Mouse (Mus musculus): ENCODE data around the gene Capns1. TPM values are rescaled to one million over a fixed set of nuclear protein-coding genes. Genes with fewer than 3 reads are reported as not detected.
A peak's percentile ranks its signal among the peaks of the same experiment; 100 is the strongest.
"Not testable (repeated sequence)": the region's sequence is repeated elsewhere in the genome, so short reads cannot be mapped to it uniquely, and the experiment has no call there.

Gene Capns1
- total RNA-seq (2021) = 100 to 1,000 TPM; 314 to 330 TPM
- long read RNA-seq, experiment 1, transcript Capns1-203 (11 exons, 1,429 nt) = major isoform, 32 of 52 reads
- long read RNA-seq, experiment 1, partial matches to known transcripts = 13 of 52 reads
- long read RNA-seq, experiment 1, other reads (novel, unspliced or antisense) = 2 of 52 reads
- long read RNA-seq, experiment 2, transcript Capns1-203 (11 exons, 1,429 nt) = major isoform, 26 of 44 reads
- long read RNA-seq, experiment 2, partial matches to known transcripts = 15 of 44 reads
- long read RNA-seq, experiment 2, other reads (novel, unspliced or antisense) = 0 of 44 reads

DNA sequence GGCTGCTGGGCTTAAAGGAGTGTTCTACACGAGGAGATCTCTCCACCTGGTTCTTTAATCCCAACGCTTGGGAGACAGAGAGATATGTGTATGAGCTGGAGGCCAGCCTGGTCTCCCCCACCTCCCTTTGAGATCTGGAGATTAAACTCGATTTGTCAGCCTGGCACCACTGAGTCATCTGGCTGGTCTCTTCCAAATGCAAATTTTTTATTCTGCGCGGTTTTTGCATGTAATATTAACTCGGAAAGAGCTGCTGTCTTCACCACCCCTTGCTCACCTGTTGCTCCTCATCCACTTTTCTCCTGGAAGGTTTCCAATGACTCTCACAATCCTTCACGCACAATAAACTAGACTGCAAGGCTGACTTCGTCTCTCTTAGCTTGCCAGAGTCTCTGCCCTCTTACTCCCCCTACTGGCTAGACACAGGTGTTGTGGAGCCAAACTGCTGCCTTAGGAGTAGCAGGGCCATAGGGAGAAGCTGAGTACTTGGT lies at the start of gene Capns1:
TSS of gene Capns1 (minus strand) at position 331 of the 491 bp plus-strand sequence.
- DNase-seq = no peak

DNA sequence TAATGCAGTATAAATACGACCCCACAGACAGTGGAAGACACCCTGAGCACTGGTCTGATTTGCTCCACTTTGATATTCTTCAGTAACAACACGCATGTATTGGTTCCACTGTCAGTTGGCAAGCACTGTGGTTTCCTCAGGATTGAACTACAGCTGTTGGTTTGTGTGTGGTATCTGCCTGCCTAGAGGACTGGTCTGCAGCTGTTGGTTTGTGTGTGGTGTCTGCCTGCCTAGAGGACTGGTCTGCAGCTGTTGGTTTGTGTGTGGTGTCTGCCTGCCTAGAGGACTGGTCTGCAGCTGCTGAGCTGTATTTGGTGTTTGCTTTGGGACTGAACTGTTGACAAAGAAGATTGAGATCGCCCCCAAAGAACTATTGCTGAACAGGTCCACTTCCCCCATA lies 38.8 kb upstream of the Capns1 start:
- not testable (repeated sequence) for DNase-seq

DNA sequence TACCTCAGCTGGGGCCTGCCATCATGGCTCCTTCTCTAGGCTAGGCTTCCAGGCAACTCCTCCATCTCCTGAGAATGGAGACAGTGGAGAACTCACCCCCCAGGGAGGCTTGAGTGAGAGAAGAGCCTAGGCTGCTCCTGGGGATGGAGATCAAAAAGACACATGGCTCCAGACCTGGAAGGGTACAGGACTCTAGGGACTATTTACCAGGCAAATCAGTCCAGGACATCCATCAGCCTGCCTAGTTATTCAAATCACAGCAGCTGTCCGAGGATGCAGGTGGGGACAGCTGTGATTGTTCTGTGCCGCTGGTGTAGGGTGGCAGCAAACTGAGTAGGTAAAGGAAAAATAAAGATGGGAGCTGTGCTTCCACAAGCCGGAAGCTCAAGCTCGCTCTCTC lies 37.0 kb upstream of the Capns1 start, which contains the start of gene Ovol3:
TSS of gene Ovol3 (minus strand) at position 101 of the 400 bp plus-strand sequence.
- no peak for DNase-seq

DNA sequence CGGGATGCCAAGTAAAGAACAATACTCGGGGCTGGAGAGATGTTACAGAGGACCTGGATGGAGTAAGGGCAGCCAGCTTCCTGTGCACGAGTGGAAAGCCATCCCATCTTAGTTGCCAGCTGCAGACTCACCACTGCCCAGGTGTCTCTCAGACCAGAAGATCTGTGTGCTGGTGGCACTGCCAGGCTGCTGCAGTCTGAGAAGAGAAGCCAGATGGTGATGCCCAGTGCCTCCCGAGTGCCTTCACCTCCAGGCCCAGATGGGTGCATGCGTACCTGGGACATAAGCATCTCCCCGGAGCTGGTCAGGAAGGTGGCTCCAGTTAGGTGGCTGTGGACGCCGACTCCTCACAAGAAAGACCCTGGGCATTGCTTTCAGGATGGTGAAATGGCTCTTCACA lies 36.5 kb upstream of the Capns1 start:
- DNase-seq = no peak

DNA sequence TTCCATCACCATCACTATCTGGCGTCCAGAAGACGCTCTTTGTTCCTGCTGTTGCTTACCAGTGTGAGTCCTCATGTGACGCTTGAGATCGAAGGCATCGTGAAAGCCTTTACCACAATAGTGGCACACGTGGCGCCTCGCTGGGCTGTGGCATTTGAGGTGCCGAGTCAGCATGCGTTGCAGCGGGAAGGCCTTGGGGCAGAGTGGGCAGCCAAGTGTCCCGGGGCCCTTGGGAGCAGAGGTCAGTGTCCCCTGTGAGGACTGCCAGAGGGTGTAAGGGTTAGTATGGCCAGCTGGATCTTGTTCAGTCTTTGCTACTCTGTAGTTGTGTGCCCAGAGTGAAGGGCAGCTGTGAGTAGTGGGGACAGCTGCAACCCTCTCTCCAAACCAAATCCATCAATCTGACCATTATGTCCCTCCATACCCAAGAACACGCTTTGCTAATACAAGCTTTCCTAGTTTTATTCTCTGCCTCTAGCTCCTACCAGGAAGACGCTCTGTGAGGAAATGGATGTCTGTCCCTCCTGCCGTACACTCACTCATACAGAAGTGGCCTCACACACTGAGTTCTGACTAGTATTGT lies 35.8 kb upstream of the Capns1 start:
- DNase-seq = no peak

DNA sequence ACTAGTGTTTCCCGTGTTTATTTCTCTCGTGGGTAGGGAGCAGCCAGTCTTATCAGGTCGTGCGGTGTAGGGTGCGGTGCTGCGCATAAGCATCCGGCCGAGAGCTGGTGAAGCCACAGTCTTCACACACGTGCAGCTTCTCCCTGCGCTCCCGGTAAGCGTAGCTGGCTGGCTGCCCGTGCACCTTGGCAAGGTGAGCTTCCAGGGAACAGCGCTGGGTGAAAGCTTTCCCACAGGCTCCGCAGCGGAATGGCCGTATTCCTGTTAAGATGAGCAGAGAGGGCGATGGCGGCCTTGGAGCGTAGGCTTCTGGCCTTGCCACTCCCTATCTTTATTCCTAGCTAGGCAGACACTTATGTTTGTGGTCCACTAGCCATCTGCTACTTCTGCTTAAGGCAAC lies 34.8 kb upstream of the Capns1 start:
- peak; percentile 39 for DNase-seq

DNA sequence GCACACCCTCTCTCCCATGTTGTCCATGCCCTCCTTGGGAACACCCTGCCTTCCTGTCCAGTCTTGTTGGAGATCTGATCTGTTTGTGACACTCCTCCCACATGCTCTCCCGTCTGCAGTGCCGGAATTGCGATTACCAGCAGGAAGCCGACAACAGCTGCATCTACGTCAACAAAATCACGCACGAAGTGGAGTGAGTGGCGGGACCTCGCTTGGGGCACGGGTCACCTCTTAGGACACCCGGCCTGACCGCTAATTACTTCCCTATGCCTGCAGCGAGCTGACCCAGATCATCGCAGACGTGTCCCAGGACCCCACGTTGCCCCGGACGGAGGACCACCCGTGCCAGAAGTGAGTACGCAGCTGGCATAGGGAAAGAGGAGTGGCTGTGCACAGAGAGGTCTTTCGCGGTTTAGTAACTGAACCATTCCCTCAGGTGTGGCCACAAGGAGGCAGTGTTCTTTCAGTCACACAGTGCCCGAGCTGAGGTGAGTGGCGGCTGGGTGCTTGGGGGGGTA lies 34.1 kb upstream of the Capns1 start:
- DNase-seq = peak; percentile 61

DNA sequence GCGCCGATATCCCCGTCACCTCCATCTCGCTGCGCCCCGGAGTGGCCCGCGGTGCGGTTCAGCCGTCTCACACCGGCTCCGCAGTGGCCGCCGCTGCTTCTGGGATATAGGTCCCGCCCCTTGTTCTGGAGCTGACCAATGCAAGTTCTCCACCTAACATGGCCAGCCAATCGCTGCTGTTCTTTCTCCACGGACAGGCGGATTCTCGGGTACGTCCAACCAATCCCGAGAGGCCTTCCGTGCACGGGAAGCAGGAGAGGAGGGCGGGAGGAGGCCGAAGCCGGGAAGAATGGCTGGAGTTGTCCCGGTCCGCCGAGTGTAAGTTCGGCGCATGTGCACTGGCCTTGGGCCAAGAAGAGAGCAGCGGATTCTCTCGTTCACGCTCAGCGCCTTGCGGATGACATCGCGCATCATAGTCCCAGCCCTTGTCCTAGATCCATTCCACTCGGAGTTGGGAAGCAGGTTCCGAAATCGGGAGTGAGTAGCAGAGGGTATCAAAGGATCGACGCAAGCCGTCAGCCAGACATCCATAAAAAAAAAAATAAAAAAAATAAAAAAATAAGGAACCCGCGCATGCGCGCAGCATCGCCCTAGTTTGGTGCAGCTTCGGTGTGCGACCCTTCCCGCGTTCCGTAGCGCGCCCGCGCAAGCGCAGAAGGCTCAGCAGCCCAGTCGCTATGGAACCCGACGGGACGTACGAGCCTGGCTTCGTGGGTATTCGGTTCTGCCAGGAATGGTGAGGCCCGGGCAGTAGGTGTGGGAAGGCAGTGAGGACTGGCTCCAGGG lies 33.3 kb upstream of the Capns1 start, which contains the start of the genes Polr2i and Tbcb:
TSS of gene Polr2i (plus strand) at position 280 of the 786 bp plus-strand sequence.
TSS of gene Tbcb (minus strand) at position 604 of the 786 bp plus-strand sequence.
- DNase-seq = peak; percentile 98

DNA sequence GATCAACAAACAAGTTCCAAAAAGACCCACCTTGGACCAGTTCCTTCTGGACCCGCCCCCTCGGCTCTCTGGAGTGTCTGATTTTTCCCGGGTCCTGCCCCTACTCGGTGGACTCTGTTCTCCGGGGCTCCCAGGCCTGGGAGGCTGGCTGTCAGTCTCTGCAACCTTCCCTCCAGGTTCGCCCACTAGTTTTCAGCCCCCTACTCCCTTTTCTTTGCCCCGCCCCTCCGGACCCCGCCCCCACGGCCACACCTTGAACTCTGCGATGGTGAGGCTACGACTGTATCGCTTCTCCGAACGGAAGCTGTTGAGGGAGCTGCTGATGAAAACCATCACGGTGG lies 32.7 kb upstream of the Capns1 start:
- DNase-seq = peak; percentile 30

DNA sequence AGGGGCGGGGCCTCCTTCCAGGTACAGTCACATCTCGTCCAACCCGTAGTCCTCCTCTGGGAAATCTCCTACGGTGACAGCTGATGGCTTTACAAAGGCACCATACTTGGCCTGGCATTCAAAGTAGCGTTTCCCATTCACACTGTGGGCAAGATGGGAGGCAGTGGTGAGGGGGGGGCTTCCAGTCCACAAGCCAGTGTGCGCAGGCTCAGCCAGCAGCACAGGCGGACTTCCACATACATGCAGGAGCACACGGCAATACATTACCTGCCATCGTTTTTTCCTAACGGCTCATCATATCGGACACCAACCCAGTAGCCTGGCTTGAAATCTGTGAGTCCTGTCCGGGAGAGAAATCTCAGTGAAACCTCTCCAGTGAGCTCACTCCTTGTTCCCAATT lies 25.6 kb upstream of the Capns1 start:
- DNase-seq = no peak

DNA sequence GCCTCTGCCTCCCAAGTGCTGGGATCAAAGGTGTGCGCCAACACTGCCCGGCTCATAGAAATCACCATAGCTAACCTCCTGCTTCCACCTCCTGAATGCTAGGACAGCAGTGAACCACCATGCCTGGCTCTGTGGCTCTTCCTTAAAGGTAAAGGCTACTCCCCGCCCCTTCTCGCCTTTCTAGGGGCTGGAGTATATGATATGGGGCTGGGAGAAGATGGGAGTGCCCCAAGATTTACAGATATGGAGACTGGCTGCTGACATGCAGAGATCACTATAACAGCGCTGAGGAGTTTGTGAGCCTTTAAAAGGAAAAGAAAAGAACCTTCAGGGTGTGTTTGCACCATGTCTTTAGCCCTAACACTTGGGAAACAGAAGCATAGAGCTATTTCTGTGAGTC lies 23.6 kb upstream of the Capns1 start:
- DNase-seq = no peak

DNA sequence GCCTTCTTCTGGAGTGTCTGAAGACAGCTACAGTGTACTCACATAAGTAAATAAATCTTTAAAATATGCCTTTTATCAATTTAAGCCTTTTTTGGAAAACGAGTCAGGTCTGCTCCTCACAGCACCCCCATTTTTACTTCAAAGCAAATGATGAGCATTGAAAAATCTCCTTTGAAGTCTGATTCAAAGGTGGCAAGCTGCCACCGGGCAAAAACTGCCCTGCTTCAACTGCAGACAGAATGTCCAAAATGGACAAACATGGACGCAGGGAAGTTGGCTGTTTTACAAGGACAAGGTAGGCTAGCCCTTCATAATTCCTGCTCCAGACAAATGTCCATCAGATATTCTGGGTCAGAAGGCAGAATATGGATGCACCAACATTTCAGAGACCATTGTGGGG lies 22.8 kb upstream of the Capns1 start:
- DNase-seq = no peak

DNA sequence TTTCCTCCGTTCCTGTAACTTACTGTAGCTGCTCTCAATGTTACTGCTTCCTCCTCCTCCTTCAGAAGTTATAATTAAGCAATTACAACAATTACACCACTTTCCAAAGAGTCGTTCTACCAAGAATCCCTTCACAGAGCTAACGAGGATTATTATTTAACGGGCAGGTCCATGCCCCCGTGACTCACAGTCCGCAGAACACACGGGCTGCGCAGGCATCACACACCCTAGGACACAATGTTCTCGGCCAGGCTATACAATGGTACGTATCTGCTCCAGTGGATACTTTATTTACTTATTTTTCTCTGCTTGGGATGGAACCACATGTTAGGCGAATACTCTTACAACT lies 21.4 kb upstream of the Capns1 start:
- DNase-seq = no peak

DNA sequence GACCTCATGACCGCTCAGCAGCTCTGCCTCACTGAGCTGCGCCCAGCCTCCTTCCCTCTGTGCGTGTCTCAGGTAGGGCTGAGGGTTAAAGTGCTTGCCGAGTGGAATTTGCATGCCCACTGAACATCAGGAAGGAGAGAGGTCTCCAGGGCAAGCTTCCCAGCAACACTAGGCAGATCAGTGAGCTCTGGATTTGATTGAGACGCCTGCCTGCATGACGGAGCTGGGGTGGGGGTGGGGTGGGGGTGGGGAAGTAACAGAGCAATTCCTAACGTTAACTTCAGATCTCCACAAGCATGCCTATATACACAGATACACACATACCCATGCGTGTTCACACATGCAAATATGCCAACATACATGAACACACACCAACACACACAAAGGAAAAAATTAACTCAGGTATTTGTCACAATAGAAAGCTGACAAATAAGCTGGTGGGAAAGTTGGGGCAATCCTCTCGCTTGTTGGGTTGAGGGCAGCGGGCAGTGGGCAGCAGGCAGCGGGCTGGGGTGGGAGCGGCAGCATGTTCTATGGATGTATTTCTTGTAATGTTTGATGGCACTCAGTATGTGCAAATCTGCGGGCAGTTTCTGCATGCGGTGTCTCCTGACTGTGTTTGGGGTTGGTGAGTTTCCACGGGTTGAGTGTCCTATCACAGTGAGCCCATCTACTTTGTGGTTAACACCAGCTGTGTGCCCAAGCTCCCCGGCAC lies 20.8 kb upstream of the Capns1 start:
- DNase-seq = peak; percentile 41

DNA sequence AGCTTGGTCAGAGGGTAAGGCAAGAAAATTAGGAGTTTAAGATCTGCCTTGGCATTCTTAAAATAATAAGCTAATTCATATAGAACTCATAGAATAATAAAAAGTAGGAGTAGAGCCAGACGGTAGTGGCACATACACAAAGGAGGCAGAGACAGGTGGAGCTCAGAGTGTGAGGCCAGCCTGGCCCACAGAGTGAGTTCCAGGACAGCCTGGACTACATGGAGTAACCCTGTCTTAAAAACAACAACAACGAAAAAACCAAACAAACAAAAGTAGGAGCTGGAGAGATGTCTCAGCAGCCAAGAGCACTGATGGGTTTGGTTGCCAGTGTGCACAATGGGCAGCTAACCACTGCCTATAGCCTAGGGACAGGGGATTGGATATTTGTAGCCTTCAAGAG lies 18.7 kb upstream of the Capns1 start:
- no peak for DNase-seq

DNA sequence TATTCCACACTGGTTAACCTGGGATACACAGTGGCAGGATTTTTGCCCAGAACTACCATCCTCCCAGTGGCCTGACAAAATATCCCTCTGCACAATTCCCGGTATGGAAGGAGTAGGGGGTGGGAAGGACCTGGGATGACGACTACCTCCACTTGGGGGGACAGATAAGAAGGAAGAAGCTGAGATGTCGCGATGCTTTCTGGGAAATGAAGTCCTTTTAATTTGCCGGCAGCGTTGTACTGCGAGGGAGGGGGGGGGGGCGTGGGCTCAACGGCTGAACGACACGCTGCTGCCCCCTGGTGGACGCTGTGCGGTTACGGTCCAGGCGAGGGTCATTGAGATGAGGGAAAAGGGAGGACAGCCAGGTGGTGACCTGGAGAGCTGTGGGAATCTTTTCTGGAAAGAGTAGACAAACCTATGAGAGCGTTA lies 18.1 kb upstream of the Capns1 start:
- DNase-seq = peak; percentile 87

DNA sequence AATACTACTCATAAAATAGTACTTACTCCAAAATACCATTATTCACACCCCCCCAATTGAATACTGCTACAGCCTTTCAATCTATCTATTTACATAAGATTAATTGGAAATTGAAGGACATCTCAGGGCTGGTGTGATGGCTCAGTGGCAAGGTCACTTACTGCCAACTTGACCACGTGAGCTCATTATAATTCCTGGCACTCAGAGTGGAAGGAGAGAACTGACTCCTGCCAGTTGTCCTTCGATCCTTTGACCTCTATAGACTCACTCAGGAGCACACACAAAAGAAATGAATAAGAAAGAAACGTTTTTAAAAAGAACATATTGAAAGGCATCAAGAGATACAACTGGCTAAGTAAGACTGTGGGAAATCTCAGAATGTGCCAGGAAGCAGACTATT lies 17.3 kb upstream of the Capns1 start:
- DNase-seq = no peak

DNA sequence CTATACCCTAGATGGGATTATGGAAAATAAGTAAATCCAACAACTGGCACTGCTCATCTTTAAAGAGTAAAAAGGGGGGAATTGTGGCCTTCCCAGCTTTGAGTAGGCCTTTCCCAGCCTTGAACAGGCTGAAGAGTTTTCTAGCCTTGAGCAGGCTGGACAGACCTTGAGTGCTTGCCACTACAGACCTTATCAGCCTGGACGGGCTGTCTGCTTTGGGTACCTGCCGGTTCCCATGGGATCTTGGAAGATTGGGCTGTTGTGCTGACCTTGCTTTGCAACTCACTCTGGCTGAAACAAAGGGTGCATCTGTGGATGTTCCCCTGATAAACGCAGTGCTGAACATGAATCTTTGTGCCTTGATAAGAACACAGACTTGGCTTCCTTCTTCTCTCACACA lies 15.3 kb upstream of the Capns1 start:
- no peak for DNase-seq

DNA sequence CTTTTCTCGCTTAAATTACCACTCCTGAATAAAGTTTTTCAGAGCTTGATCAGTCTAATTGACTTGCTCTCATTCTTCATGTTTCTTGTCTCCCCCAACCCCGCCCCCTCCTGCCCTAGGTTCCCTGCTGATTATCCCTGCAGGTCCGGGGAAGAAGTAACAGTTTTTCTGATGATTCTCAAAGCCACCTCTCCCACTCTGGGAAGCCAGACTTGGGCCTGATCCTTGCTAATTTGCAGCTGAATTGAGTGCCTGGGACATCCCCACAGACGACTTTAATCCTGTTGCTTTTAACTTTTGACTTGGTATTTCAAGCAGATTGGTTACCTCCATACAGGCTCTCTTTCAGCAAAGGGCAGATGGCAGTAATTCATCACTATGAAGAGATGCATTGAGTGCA lies 12.4 kb upstream of the Capns1 start:
- DNase-seq = no peak

DNA sequence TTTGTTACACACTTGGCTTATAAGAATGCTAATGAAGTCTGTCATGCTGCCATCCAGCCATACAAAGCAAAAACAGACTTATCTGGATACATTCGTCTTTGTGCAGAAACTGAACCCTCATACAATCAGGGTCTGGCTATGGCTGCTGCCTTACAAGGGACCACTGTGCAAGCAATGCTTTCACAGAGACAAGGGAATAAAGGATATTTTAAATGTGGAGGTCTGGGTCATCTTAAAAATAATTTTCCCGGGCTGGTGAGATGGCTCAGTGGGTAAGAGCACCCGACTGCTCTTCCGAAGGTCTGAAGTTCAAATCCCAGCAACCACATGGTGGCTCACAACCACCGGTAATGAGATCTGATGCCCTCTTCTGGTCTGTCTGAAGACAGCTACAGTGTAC lies 7.8 kb upstream of the Capns1 start:
- not testable (repeated sequence) for DNase-seq

DNA sequence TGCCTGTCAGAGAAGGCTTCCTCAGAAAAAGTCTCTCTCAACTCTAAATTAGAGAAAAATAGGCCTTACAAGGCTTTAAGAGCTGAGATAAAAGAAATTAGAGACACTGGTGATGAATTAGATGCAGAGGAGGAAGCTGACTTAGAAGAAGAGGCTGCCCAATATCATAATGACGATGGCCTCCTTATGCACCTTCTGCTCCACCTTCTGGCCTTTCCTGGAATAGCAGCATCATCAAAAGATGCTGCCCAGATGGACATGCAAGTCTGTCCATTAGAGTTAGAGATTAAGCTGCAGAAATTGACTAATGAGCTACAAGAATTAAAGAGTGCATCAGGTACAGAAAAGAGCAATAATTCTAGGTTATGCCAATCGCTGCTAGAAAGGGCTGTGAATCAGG lies 6.8 kb upstream of the Capns1 start:
- DNase-seq = peak; percentile 69

DNA sequence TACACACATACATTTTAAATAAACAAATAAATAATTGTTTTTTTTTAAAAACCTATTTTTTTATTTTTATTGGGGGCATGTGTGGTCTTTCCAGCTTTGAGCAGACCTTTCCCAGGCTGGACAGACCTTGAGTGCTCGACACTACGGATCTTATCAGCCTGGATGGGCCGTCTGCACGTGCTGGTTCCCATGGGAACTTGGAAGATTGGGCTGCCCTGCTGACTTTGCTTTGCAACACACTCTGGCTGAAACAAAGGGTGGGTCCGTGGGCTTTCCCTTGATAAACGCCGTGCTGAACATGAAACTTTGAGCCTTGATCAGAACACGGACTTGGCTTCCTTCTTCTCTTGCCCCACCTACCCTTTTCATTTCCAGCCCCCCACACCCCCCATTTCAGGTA lies 5.8 kb upstream of the Capns1 start:
- no peak for DNase-seq

Measured in gastrocnemius, postnatal 10 days (tissue).